Mouse (Mus musculus): ENCODE results near the gene Ttc26. TPM values are rescaled to one million over a fixed set of nuclear protein-coding genes. Genes with fewer than 3 reads are reported as not detected.
"Not testable (repeated sequence)": the region's sequence is repeated elsewhere in the genome, so short reads cannot be mapped to it uniquely, and the experiment has no call there.

The Ttc26 gene
- total RNA-seq, 2 experiments from 2014 or later, result 2.9 to 3.2 TPM

- not testable (repeated sequence) for DNase-seq
These were observed 75.2 kb downstream of the Ttc26 start for GRCm38 (mm10) chr6:38456425-38456824.

GRCm38 (mm10) chr6:38458075-38458474, 76.8 kb downstream of the Ttc26 start:
- no peak for DNase-seq

- no peak for DNase-seq
These were observed 88.3 kb downstream of the Ttc26 start for GRCm38 (mm10) chr6:38469591-38469990.

Other genes starting within 250 kb of the Ttc26 start
- gene D630045J12Rik, start 127.5 kb upstream of the Ttc26 start, total RNA-seq (2021), result 1 to 10 TPM; 4.1 to 5.1 TPM
- gene Zc3hav1l, start 82.2 kb upstream of the Ttc26 start, total RNA-seq (2021), result 1 to 10 TPM; 4.3 to 6.0 TPM
- 10 to 100 TPM; 36.1 to 42.0 TPM for gene Zc3hav1, start 26.9 kb upstream of the Ttc26 start, total RNA-seq (2021)
- gene Ubn2, start 52.5 kb downstream of the Ttc26 start, total RNA-seq (2021), result 10 to 100 TPM; 20.4 to 31.3 TPM
- gene Fmc1, start 152.0 kb downstream of the Ttc26 start, total RNA-seq (2021), result 100 to 1,000 TPM; 204 to 233 TPM
- gene Luc7l2, start 169.9 kb downstream of the Ttc26 start, total RNA-seq (2021), result 100 to 1,000 TPM; 116 to 184 TPM

All from adrenal gland, postnatal 10 days (tissue).